Mouse (Mus musculus) 3134 (cell line): ENCODE results near the gene Btg1.
A peak's percentile ranks its signal among the peaks of the same experiment; 100 is the strongest.

Experiments used
- DNase-seq: peaks from one replicate; pipeline ENCODE4 v3.0.0-alpha.2; 2011; ENCODE audit warnings: low spot score; ENCODE audit not compliant: insufficient read length; ENCODE audit errors: extremely low read depth

Btg1 gene

GRCm38 (mm10) chr10:96616709-96617116, at the start of gene Btg1:
Gene Btg1 (plus strand): TSS chr10:96617006.
- DNase-seq: peak; percentile 100

- DNase-seq: no peak
Measured at GRCm38 (mm10) chr10:96569469-96569868, 47.3 kb upstream of the Btg1 start.

- no peak for DNase-seq
Measured at GRCm38 (mm10) chr10:96571176-96571575, 45.6 kb upstream of the Btg1 start.

- DNase-seq: no peak
Measured at GRCm38 (mm10) chr10:96574786-96575185, 42.0 kb upstream of the Btg1 start.

GRCm38 (mm10) chr10:96575338-96575737, 41.5 kb upstream of the Btg1 start:
- no peak for DNase-seq

GRCm38 (mm10) chr10:96578924-96579323, 37.9 kb upstream of the Btg1 start:
- DNase-seq: no peak

- no peak for DNase-seq
Measured at GRCm38 (mm10) chr10:96579436-96579835, 37.4 kb upstream of the Btg1 start.

GRCm38 (mm10) chr10:96580246-96580645, 36.6 kb upstream of the Btg1 start:
- no peak for DNase-seq

GRCm38 (mm10) chr10:96581232-96581631, 35.6 kb upstream of the Btg1 start:
- DNase-seq: no peak

GRCm38 (mm10) chr10:96586191-96586880, 30.5 kb upstream of the Btg1 start:
- DNase-seq: no peak

GRCm38 (mm10) chr10:96586881-96587217, 30.0 kb upstream of the Btg1 start:
- no peak for DNase-seq

- no peak for DNase-seq
Measured at GRCm38 (mm10) chr10:96588233-96588632, 28.6 kb upstream of the Btg1 start.

- no peak for DNase-seq
Measured at GRCm38 (mm10) chr10:96589781-96590180, 27.0 kb upstream of the Btg1 start.

- no peak for DNase-seq
Measured at GRCm38 (mm10) chr10:96592089-96592488, 24.7 kb upstream of the Btg1 start.

- no peak for DNase-seq
Measured at GRCm38 (mm10) chr10:96595435-96596132, 21.2 kb upstream of the Btg1 start.

GRCm38 (mm10) chr10:96596411-96596810, 20.4 kb upstream of the Btg1 start:
- no peak for DNase-seq

- DNase-seq: no peak
Measured at GRCm38 (mm10) chr10:96599641-96600040, 17.2 kb upstream of the Btg1 start.

- no peak for DNase-seq
Measured at GRCm38 (mm10) chr10:96601670-96602069, 15.1 kb upstream of the Btg1 start.

- DNase-seq: no peak
Measured at GRCm38 (mm10) chr10:96602339-96602738, 14.5 kb upstream of the Btg1 start.

GRCm38 (mm10) chr10:96605168-96605567, 11.6 kb upstream of the Btg1 start:
- DNase-seq: no peak

GRCm38 (mm10) chr10:96605856-96606255, 10.9 kb upstream of the Btg1 start:
- DNase-seq: no peak

GRCm38 (mm10) chr10:96607617-96608185, 9.1 kb upstream of the Btg1 start:
- no peak for DNase-seq
